Mouse (Mus musculus) ES-E14 (cell line): ENCODE measurements around the gene Degs1. TPM values are rescaled to one million over a fixed set of nuclear protein-coding genes. Genes with fewer than 3 reads are reported as not detected.

Source experiments
- DNase-seq: peaks from one replicate; pipeline ENCODE4 v3.0.0-alpha.2; 2013; ENCODE audit warnings: low read depth, low spot score
- H3K27ac ChIP-seq: 2 replicates; pipeline ENCODE4 v1.5.1; 2012; ENCODE audit warnings: low read depth, mild to moderate bottlenecking, low read length, moderate library complexity, mixed read lengths; ENCODE audit not compliant: poor library complexity, insufficient read depth, severe bottlenecking
- H3K36me3 ChIP-seq: 2 replicates; pipeline ENCODE4 v1.6.1; 2012; ENCODE audit warnings: mild to moderate bottlenecking, low read length, moderate library complexity, mixed read lengths; ENCODE audit not compliant: control insufficient read depth, poor library complexity, insufficient read depth, severe bottlenecking
- H3K4me1 ChIP-seq, 2 experiments: fragments of 150-350 bp in 1 of 2; sonication (generic) in 1 of 2; 2 replicates each; pipeline ENCODE4 v1.6.1; 2012; ENCODE audit warnings: low read length in 2 of 2, mild to moderate bottlenecking in 1 of 2, mixed read lengths in 1 of 2; ENCODE audit not compliant: control insufficient read depth in 2 of 2, insufficient read depth in 2 of 2, poor library complexity in 1 of 2
- H3K4me3 ChIP-seq, 2 experiments: fragments of 150-350 bp in 1 of 2; sonication (generic) in 1 of 2; 2 replicates each; pipeline ENCODE4 v1.5.1; 2012; ENCODE audit warnings: low read length in 2 of 2, low read depth in 1 of 2, mild to moderate bottlenecking in 1 of 2, mixed read lengths in 1 of 2; ENCODE audit not compliant: insufficient read depth in 1 of 2, poor library complexity in 1 of 2, severe bottlenecking in 1 of 2
- H3K9ac ChIP-seq: 2 replicates; pipeline ENCODE4 v1.6.1; 2012; ENCODE audit warnings: low read depth, mild to moderate bottlenecking, low read length, mixed read lengths; ENCODE audit not compliant: poor library complexity, insufficient read depth, severe bottlenecking
- H3K9me3 ChIP-seq: fragments of 150-350 bp; sonication (generic); 2 replicates; pipeline ENCODE4 v1.6.1; 2012; ENCODE audit warnings: low read depth, mild to moderate bottlenecking, low read length; ENCODE audit not compliant: control insufficient read depth, insufficient read depth
- CHD2 ChIP-seq: IDR thresholded peaks from 2 replicates; pipeline ENCODE4 v1.6.1; 2014; ENCODE audit warnings: mild to moderate bottlenecking, low read depth, low read length, inconsistent platforms
- HCFC1 ChIP-seq: IDR thresholded peaks from 2 replicates; pipeline ENCODE4 v1.6.1; 2012; ENCODE audit warnings: low read length, inconsistent platforms, borderline replicate concordance; ENCODE audit not compliant: insufficient read depth
- MAFK ChIP-seq: IDR thresholded peaks from 2 replicates; pipeline ENCODE4 v1.6.1; 2014; ENCODE audit warnings: mild to moderate bottlenecking, low read depth, low read length, inconsistent platforms; ENCODE audit not compliant: insufficient read depth
- ZC3H11A ChIP-seq: IDR thresholded peaks from 2 replicates; pipeline ENCODE4 v1.6.1; 2012; ENCODE audit warnings: low read depth, mild to moderate bottlenecking, inconsistent platforms, low read length, borderline replicate concordance
- ZNF384 ChIP-seq: IDR thresholded peaks from 2 replicates; pipeline ENCODE4 v1.6.1; 2012; ENCODE audit warnings: low read depth, low read length, inconsistent platforms
- in situ Hi-C, 2 experiments: fragments of 600-800 bp; cut with MboI; formaldehyde crosslinking; loops; one replicate each; pipeline ENCODE4 v1.15.1; 2025; ENCODE audit warnings: low sequenced_read_pairs in 2 of 2, inconsistent platforms in 1 of 2; ENCODE audit not compliant: unreplicated experiment in 2 of 2
- total RNA-seq: library from RNA; depleted of rRNA; stranded (reverse); fragments of 300-350 nt; gene quantifications from 2 replicates; pipeline ENCODE4 v1.2.3, GENCODE M21; 2012

The Degs1 gene
- total RNA-seq, 1 experiment: 126 TPM

GRCm38 (mm10) chr1:182238056-182238703, 44.4 kb downstream of the Degs1 start:
- Histone ChIP-seq H3K27ac (no peak overlapping the region), H3K4me1 (no peaks in the 10 kb centered on the region), H3K9ac (no peak overlapping the region), H3K36me3 (no peaks in the 10 kb centered on the region), H3K9me3 (0 out of 2 replicates have a peak, but pooled peaks cover 4% of the 10 kb centered on the region), H3K4me3 (no peak overlapping the region)
- no peak for DNase-seq
- in situ Hi-C loops: no loop called here
- no peak for TF ChIP-seq MAFK
- TF ChIP-seq ZNF384: no peak
- TF ChIP-seq HCFC1: no peak
- TF ChIP-seq ZC3H11A: no peak
- no peak for TF ChIP-seq CHD2

- in situ Hi-C loops: no loop called here
- Histone ChIP-seq H3K4me3 (no peak overlapping the region), H3K27ac (no peak overlapping the region), H3K36me3 (no peaks in the 10 kb centered on the region), H3K4me1 (no peaks in the 10 kb centered on the region), H3K9ac (no peak overlapping the region), H3K9me3 (0 out of 2 replicates have a peak, but pooled peaks cover 4% of the 10 kb centered on the region)
- TF ChIP-seq HCFC1 (no peak), ZC3H11A (no peak), CHD2 (no peak), ZNF384 (no peak), MAFK (no peak)
- DNase-seq: no peak
These were observed 45.2 kb downstream of the Degs1 start for GRCm38 (mm10) chr1:182237386-182237785.

- no peaks in the 10 kb centered on the region for H3K36me3 ChIP-seq
- in situ Hi-C loops: no loop called here
- no peak overlapping the region for H3K27ac ChIP-seq
- no peak for DNase-seq
- TF ChIP-seq ZNF384: no peak
- TF ChIP-seq CHD2: no peak
- TF ChIP-seq HCFC1: no peak
- TF ChIP-seq MAFK: no peak
- TF ChIP-seq ZC3H11A: no peak
- no peak overlapping the region for H3K9ac ChIP-seq
- H3K9me3 ChIP-seq: peaks cover 4% of the 10 kb centered on the region; the same call in 1 of the 2 replicates
- no peaks in the 10 kb centered on the region for H3K4me1 ChIP-seq
- no peak overlapping the region for H3K4me3 ChIP-seq
These were observed 47.4 kb downstream of the Degs1 start for GRCm38 (mm10) chr1:182235174-182235573.

GRCm38 (mm10) chr1:182229381-182229780, 53.2 kb downstream of the Degs1 start:
- no peak overlapping the region for H3K4me3 ChIP-seq
- H3K4me1 ChIP-seq: 0 out of 4 replicates have a peak, but pooled peaks cover 0 to 2% of the 10 kb centered on the region in 2 experiments
- no peak for TF ChIP-seq CHD2
- TF ChIP-seq ZNF384: no peak
- no peak for TF ChIP-seq HCFC1
- no peak for TF ChIP-seq ZC3H11A
- no peak for TF ChIP-seq MAFK
- H3K9ac ChIP-seq: no peak overlapping the region
- H3K9me3 ChIP-seq: peaks cover 2% of the 10 kb centered on the region; the same call in 1 of the 2 replicates
- in situ Hi-C loops: no loop called here
- H3K27ac ChIP-seq: no peak overlapping the region
- H3K36me3 ChIP-seq: no peaks in the 10 kb centered on the region
- DNase-seq: no peak
